Mouse (Mus musculus): ENCODE results near the gene Itga3.
A peak's percentile ranks its signal among the peaks of the same experiment; 100 is the strongest.

Itga3 gene

GRCm38 (mm10) chr11:95006038-95006437, 70.6 kb downstream of the Itga3 start:
- DNase-seq (ENCODE audit: low spot score in 2 of 2), result no peak

GRCm38 (mm10) chr11:95004937-95005198, 71.7 kb downstream of the Itga3 start:
- no peak for DNase-seq (ENCODE audit: low spot score in 2 of 2)

- DNase-seq (ENCODE audit: low spot score in 2 of 2), result no peak
These were observed 72.3 kb downstream of the Itga3 start for GRCm38 (mm10) chr11:95004136-95004936.

- DNase-seq (ENCODE audit: low spot score in 2 of 2), result no peak
These were observed 73.9 kb downstream of the Itga3 start for GRCm38 (mm10) chr11:95002705-95003104.

GRCm38 (mm10) chr11:95001584-95002347, 74.8 kb downstream of the Itga3 start:
- DNase-seq (ENCODE audit: low spot score in 2 of 2), result no peak

GRCm38 (mm10) chr11:95001058-95001457, 75.5 kb downstream of the Itga3 start:
- peak in 1 of 2 experiments; percentile 67 for DNase-seq (ENCODE audit: low spot score in 2 of 2)

GRCm38 (mm10) chr11:95000548-95000947, 76.1 kb downstream of the Itga3 start:
- no peak for DNase-seq (ENCODE audit: low spot score in 2 of 2)

- no peak for DNase-seq (ENCODE audit: low spot score in 2 of 2)
These were observed 76.5 kb downstream of the Itga3 start for GRCm38 (mm10) chr11:95000128-95000527.

- DNase-seq (ENCODE audit: low spot score in 2 of 2), result peak in 1 of 2 experiments; percentile 51
These were observed 78.5 kb downstream of the Itga3 start for GRCm38 (mm10) chr11:94998041-94998531.

GRCm38 (mm10) chr11:94997596-94997995, 79.0 kb downstream of the Itga3 start:
- no peak for DNase-seq (ENCODE audit: low spot score in 2 of 2)

- no peak for DNase-seq (ENCODE audit: low spot score in 2 of 2)
These were observed 79.6 kb downstream of the Itga3 start for GRCm38 (mm10) chr11:94996984-94997383.

- DNase-seq (ENCODE audit: low spot score in 2 of 2), result no peak
These were observed 80.5 kb downstream of the Itga3 start for GRCm38 (mm10) chr11:94996101-94996500.

- DNase-seq (ENCODE audit: low spot score in 2 of 2), result no peak
These were observed 81.4 kb downstream of the Itga3 start for GRCm38 (mm10) chr11:94994947-94995772.

Data from frontal cortex, postnatal 14 days (tissue).